Mouse (Mus musculus) duodenum, adult 2 months (tissue): Measurements from ENCODE around the gene Ybx2. TPM values are rescaled to one million over a fixed set of nuclear protein-coding genes. Genes with fewer than 3 reads are reported as not detected.

Source experiments
- polyA plus RNA-seq: library from polyadenylated mRNA; depleted of rRNA; stranded (reverse); fragments of >200 nt; gene quantifications from 2 replicates; pipeline ENCODE4 v1.2.3, GENCODE M21; 2012; ENCODE audit warnings: low replicate concordance; rRNA removed

The Ybx2 gene
- polyA plus RNA-seq: 10.8 and 28.6 TPM in 2 replicates

DNA sequence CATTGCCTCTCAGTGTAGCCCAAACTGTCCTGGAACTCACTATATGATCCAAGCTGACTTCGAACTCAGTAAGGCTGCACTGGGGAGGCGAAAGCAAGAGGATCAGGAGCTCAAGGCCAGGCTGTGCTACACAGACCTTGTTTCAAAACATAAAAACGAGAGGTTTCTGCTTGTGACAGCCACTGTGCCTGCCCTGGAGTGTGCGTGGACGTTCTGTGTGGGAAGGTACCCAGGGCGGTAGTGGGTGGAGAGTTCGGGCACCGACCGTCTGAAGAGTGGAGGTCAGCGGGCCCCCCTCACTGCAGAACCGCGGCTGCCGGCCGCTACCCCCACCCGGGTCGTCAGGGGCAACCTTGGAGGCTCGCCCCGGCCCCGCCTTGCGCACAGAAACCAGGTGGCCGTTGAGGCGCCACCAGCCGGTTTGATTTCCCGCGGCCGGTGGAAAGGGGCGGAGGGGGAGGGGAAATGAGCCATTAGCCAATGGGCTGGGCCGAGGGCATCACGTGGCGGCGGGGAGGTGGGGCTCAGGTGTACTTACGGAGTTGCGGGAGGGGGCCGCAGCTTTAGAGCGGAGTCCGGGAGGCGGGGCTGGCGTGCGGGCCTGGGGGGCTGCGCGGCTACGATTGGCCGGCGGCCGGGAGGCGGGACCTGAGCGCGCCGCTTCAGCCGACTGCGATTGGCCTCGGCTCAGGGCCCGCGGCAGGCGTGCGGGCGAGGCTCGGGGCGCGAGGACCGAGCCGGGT lies at the start of gene Ybx2:
Gene Ybx2, plus strand, starts transcription at position 660 of the 743 bp plus-strand sequence.

DNA sequence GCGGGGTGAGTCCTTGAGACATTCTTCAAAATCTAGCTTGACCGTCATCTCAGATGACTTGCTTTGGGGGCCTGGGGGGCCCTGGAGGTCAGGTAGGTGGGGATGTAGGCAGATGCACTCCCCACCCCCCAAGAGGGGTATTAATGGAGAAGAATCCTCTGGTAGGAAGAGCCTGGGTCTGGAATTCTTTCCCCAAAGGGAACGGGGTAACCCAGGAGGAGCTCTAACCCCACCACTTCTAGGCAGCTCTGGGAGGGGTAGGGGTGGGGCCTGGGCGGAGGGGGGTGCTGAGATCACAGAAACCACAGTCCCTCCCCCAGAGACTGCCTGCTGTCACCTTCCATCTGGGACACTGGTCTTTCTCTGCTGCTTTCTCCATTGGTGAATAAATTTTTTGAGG lies 40.3 kb upstream of the Ybx2 start, which contains the start of gene Acap1:
Gene Acap1, minus strand, starts transcription at position 249 of the 400 bp plus-strand sequence.

DNA sequence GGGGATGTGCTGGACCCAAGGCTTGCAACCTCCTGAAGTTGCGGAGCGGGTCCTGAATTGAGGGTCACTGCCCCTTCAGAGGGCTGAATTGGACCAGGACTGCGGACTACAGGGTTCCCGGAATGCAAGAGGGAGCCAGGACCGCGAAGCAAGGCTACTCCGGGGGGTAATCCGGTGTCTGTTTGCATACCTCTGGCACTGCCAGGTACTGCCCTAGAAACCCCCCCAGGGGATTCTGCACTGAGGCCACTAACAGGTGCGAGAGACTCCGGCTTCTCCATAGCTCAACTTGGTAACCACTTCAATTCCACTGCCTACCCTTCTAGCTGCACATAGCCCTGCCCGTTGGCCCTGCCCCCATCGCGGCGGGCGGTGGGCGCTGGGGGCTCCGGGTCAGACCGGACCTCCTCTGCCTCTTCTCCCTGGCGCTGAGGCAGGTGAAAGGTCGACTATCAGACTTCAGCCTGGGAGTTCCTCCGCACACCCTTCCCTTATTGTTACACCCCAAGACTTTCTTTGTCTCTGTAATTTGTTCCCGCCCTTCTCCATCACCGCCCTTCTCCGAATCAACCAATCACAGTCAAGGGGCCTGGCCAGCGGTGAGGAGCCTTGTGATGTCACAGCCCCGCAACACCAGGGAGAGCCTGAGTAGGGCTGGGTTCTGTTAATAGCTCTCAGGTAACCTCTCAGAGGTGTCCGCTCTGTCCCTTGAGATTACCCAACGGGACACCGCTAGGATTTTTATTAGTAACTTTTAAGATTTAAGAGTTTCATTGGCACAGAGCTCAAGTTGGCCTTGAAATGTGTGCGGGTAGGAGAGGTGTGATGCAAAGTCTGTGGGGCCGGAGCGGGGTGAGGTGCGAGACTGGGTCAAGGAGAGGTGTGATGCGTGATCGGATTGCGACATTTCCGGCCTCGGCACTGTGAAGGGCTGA lies 34.9 kb upstream of the Ybx2 start, which contains the start of the genes 2810408A11Rik and Neurl4:
Gene 2810408A11Rik, minus strand, starts transcription at position 517 of the 935 bp plus-strand sequence.
Gene Neurl4, plus strand, starts transcription at position 602 of the 935 bp plus-strand sequence.

DNA sequence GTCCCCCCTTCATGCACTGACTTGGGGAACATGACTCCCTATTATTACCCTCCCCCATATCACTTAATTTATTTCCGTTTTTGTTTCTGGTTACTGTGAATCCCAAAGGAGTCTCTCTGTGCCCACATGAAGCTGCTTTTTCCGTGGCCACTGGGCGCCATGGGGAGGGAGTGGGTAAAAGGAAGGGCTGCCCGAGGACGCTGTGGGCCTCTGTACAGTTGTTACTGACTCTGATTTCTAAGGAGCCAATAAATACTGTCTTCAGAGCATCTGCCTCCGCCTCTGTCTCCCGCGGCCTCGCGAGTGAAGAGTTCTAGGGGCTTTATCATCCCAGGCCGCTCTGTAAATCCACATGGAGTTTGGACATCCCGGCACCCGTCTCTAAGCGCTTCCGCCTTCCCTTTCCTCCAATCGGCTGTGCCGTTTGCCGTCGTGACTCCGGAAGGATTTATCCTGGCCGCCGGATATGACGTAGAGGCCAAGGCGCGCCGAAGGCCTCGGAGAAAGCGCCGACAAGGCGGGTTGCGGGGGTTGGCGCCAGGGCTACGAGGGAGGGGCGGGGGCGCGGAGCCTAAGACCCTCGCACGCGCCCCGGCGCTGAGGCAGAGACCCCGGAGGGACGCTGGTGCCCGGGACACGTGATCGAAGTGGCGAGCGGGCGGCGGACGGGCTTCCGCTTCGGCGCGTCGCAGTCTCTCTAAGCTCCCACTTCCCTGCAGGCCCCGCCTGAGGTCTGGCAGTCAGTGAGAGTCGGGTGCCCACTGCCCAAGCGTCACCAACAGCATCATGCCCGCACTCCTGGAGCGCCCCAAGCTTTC lies 21.8 kb upstream of the Ybx2 start, which contains the start of gene Gps2:
Gene Gps2, plus strand, starts transcription at position 335 of the 818 bp plus-strand sequence.

GRCm38 (mm10) chr11:69921114-69922011 lies 14.2 kb upstream of the Ybx2 start, which contains the start of gene Eif5a:
TSS of gene Eif5a (minus strand) at chr11:69921958.

GRCm38 (mm10) chr11:69948066-69948762 lies 12.6 kb downstream of the Ybx2 start, which contains the start of gene Slc2a4:
TSS of gene Slc2a4 (minus strand) at chr11:69948188.

GRCm38 (mm10) chr11:69964650-69965270 lies 29.2 kb downstream of the Ybx2 start, which contains the start of gene Cldn7:
TSS of gene Cldn7 (plus strand) at chr11:69964779.

DNA sequence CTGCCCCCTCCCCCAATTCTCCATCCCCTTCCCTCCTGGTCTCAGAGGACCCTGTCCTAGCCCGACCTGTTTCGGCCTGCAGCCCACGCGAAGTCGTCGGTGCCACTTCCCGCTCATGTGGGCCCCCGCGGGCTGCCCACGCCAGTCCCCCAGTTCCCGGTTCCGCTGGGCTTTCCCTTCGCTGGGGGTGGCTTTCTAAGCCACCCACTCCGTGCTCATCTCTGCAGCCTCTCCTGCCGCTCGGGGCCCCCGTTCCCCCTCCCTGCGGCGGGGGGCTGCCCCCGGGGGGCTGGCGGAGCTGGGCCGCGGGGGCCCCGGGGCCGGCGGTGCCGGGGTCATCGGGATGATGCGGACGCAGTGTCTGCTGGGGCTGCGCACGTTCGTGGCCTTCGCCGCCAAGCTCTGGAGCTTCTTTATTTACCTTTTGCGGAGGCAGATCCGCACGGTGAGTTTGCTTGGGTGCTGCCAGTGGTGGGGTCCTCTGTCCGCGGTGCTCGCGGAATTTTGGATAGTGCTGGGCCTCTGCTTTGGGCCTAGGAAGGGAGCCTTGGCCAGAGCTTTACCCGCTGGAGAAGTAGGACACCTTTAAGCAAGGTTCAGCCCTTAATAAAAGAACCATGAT lies 45.7 kb downstream of the Ybx2 start, which contains the start of gene Ctdnep1:
Gene Ctdnep1, plus strand, starts transcription at position 16 of the 622 bp plus-strand sequence.

DNA sequence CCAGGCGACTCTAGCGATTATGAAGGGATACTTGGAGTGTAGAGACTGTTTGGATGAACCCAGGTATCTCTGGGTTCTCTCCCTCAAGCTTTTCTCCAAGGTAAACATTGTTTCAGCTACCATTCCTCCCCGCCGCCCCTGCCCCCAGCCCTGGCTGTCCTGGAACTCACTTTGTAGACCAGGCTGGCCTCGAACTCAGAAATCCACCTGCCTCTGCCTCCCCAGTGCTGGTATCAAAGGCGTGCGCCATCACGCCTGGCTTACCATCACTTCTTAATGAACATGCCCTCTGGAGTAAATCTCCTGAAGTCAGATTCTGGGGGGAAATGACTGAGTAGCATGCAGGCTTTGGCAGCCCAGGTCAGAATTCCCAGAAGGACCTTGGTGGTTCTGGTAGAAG lies 46.6 kb downstream of the Ybx2 start, which contains the start of gene Elp5:
Gene Elp5, minus strand, starts transcription at position 293 of the 400 bp plus-strand sequence.

Other genes starting within 250 kb of the Ybx2 start
- gene Tnfsf12, start 239.9 kb upstream of the Ybx2 start, polyA plus RNA-seq: 17.8 and 19.2 TPM in 2 replicates
- gene Tnfsfm13, start 239.7 kb upstream of the Ybx2 start, polyA plus RNA-seq: 3.7 and 4.7 TPM in 2 replicates
- 22.0 and 29.9 TPM in 2 replicates for gene Polr2a, start 177.2 kb upstream of the Ybx2 start, polyA plus RNA-seq
- gene Slc35g3, start 173.8 kb upstream of the Ybx2 start, polyA plus RNA-seq: 0.13 TPM in 1 of 2 replicates, not detected in the other
- gene Zbtb4, start 169.9 kb upstream of the Ybx2 start, polyA plus RNA-seq: 7.0 and 19.2 TPM in 2 replicates
- gene Chrnb1, start 139.9 kb upstream of the Ybx2 start, polyA plus RNA-seq: 3.8 and 6.8 TPM in 2 replicates
- 2.7 and 6.1 TPM in 2 replicates for gene Fgf11, start 133.9 kb upstream of the Ybx2 start, polyA plus RNA-seq
- gene Tmem102, start 130.2 kb upstream of the Ybx2 start, polyA plus RNA-seq: 44.7 and 80.5 TPM in 2 replicates
- not detected in 2 replicates for gene Gm39566, start 120.5 kb upstream of the Ybx2 start, polyA plus RNA-seq
- not detected in 2 replicates for gene Spem2, start 117.3 kb upstream of the Ybx2 start, polyA plus RNA-seq
- 0.09 and 0.13 TPM in 2 replicates for gene Spem1, start 113.6 kb upstream of the Ybx2 start, polyA plus RNA-seq
- 6.9 and 15.5 TPM in 2 replicates for gene Nlgn2, start 98.0 kb upstream of the Ybx2 start, polyA plus RNA-seq
- gene Tmem256, start 97.3 kb upstream of the Ybx2 start, polyA plus RNA-seq: 102 and 130 TPM in 2 replicates
- 39.3 and 58.9 TPM in 2 replicates for gene Plscr3, start 89.4 kb upstream of the Ybx2 start, polyA plus RNA-seq
- 34.8 and 47.5 TPM in 2 replicates for gene Tnk1, start 77.1 kb upstream of the Ybx2 start, polyA plus RNA-seq
- not detected in 2 replicates for gene Tmem95, start 57.8 kb upstream of the Ybx2 start, polyA plus RNA-seq
- gene Kctd11, start 54.4 kb upstream of the Ybx2 start, polyA plus RNA-seq: 2.0 and 2.3 TPM in 2 replicates
- 7.4 and 13.8 TPM in 2 replicates for gene Acap1, start 40.3 kb upstream of the Ybx2 start, polyA plus RNA-seq
- gene 2810408A11Rik, start 34.8 kb upstream of the Ybx2 start, polyA plus RNA-seq: 2.1 and 3.0 TPM in 2 replicates
- 20.1 and 23.0 TPM in 2 replicates for gene Neurl4, start 34.7 kb upstream of the Ybx2 start, polyA plus RNA-seq
- gene Gps2, start 21.9 kb upstream of the Ybx2 start, polyA plus RNA-seq: 106 and 110 TPM in 2 replicates
- gene Eif5a, start 13.8 kb upstream of the Ybx2 start, polyA plus RNA-seq: 196 and 222 TPM in 2 replicates
- 15.5 and 23.7 TPM in 2 replicates for gene Slc2a4, start 12.4 kb downstream of the Ybx2 start, polyA plus RNA-seq
- 294 and 1,474 TPM in 2 replicates for gene Cldn7, start 29.0 kb downstream of the Ybx2 start, polyA plus RNA-seq
- gene Ctdnep1, start 45.4 kb downstream of the Ybx2 start, polyA plus RNA-seq: 85.4 and 132 TPM in 2 replicates
- 38.1 and 39.2 TPM in 2 replicates for gene Elp5, start 46.7 kb downstream of the Ybx2 start, polyA plus RNA-seq
- gene Gabarap, start 55.3 kb downstream of the Ybx2 start, polyA plus RNA-seq: 200 and 478 TPM in 2 replicates
- gene Phf23, start 60.0 kb downstream of the Ybx2 start, polyA plus RNA-seq: 8.8 and 9.4 TPM in 2 replicates
- gene Dvl2, start 64.8 kb downstream of the Ybx2 start, polyA plus RNA-seq: 5.5 and 7.4 TPM in 2 replicates
- gene Acadvl, start 79.6 kb downstream of the Ybx2 start, polyA plus RNA-seq: 124 and 125 TPM in 2 replicates
- gene Dlg4, start 81.1 kb downstream of the Ybx2 start, polyA plus RNA-seq: 5.2 and 5.7 TPM in 2 replicates
- 0.49 TPM in 1 of 2 replicates, not detected in the other for gene Asgr1, start 118.3 kb downstream of the Ybx2 start, polyA plus RNA-seq
- gene Asgr2, start 156.8 kb downstream of the Ybx2 start, polyA plus RNA-seq: 0.17 and 0.21 TPM in 2 replicates
- gene Mgl2, start 194.5 kb downstream of the Ybx2 start, polyA plus RNA-seq: 0.84 and 1.1 TPM in 2 replicates
- 0.66 and 0.88 TPM in 2 replicates for gene Clec10a, start 220.4 kb downstream of the Ybx2 start, polyA plus RNA-seq